Mouse (Mus musculus): Measurements from ENCODE around the gene Lhx4. TPM values are rescaled to one million over a fixed set of nuclear protein-coding genes. Genes with fewer than 3 reads are reported as not detected.

Gene Lhx4
- not detected in 2 replicates for total RNA-seq (2017)

- ATAC-seq (replicated peaks in 1 of 2; ENCODE audit: insufficient read depth in 1 of 2, low FRiP score in 2 of 2, low TSS enrichment in 1 of 2, low read depth in 1 of 2, poor library complexity in 2 of 2, severe bottlenecking in 2 of 2): no peak
Observed at GRCm38 (mm10) chr1:155751484-155752255, at the start of gene Lhx4. TSS of gene Lhx4 (minus strand) at chr1:155751684.

DNA sequence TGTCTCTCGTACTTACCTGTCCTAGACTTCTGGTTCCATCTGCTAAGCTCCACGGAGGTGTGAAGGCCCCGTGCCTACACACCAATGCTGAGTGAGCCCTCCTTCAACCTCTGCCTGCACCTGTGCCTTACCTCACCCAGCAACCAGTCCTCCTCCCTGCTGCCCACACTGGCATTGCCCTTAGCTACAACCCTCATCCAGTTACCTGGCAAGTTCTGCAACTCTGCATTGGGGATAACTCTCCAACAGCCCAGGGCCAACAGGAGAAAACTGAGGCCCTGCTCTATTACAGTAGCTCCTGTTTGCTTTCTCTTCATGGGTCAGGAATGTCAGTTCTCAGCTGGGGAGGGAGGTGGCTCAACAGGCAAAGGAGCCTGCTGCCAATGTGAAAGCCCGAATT lies 46.5 kb upstream of the Lhx4 start:
- no peak for ATAC-seq (replicated peaks in 1 of 2; ENCODE audit: insufficient read depth in 1 of 2, low FRiP score in 2 of 2, low TSS enrichment in 1 of 2, low read depth in 1 of 2, poor library complexity in 2 of 2, severe bottlenecking in 2 of 2)

DNA sequence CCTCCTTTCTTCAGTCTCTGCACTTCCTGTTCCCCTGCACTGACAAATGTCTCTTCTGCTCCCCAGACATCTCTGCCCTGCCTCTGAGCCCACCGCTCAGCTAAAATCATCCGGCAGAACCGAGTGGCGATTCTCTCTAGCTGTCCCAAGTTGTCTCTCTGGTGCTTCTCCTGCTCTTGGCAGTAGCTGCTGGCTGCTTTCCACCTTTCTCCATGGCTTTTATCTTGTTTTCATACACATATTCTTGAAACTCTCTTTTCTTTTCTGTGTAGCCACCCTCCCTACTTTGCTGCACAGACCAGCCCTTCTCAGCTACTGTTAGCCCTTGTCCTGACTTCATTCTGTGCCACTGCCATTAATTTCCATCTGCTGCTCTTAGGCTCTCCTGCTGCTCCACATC lies 45.9 kb upstream of the Lhx4 start:
- no peak for ATAC-seq (replicated peaks in 1 of 2; ENCODE audit: insufficient read depth in 1 of 2, low FRiP score in 2 of 2, low TSS enrichment in 1 of 2, low read depth in 1 of 2, poor library complexity in 2 of 2, severe bottlenecking in 2 of 2)

- ATAC-seq (replicated peaks in 1 of 2; ENCODE audit: insufficient read depth in 1 of 2, low FRiP score in 2 of 2, low TSS enrichment in 1 of 2, low read depth in 1 of 2, poor library complexity in 2 of 2, severe bottlenecking in 2 of 2): no peak
Observed at GRCm38 (mm10) chr1:155796757-155797405, 45.4 kb upstream of the Lhx4 start.

GRCm38 (mm10) chr1:155795791-155796233 lies 44.3 kb upstream of the Lhx4 start:
- ATAC-seq (replicated peaks in 1 of 2; ENCODE audit: insufficient read depth in 1 of 2, low FRiP score in 2 of 2, low TSS enrichment in 1 of 2, low read depth in 1 of 2, poor library complexity in 2 of 2, severe bottlenecking in 2 of 2): no peak

- ATAC-seq (replicated peaks in 1 of 2; ENCODE audit: insufficient read depth in 1 of 2, low FRiP score in 2 of 2, low TSS enrichment in 1 of 2, low read depth in 1 of 2, poor library complexity in 2 of 2, severe bottlenecking in 2 of 2): no peak
Observed at GRCm38 (mm10) chr1:155794855-155795254, 43.4 kb upstream of the Lhx4 start.

GRCm38 (mm10) chr1:155791919-155792318 lies 40.4 kb upstream of the Lhx4 start:
- peak in 1 of 2 experiments; percentile 43; a peak in 1 of 4 replicates for ATAC-seq (replicated peaks in 1 of 2; ENCODE audit: insufficient read depth in 1 of 2, low FRiP score in 2 of 2, low TSS enrichment in 1 of 2, low read depth in 1 of 2, poor library complexity in 2 of 2, severe bottlenecking in 2 of 2)

- no peak for ATAC-seq (replicated peaks in 1 of 2; ENCODE audit: insufficient read depth in 1 of 2, low FRiP score in 2 of 2, low TSS enrichment in 1 of 2, low read depth in 1 of 2, poor library complexity in 2 of 2, severe bottlenecking in 2 of 2)
Observed at GRCm38 (mm10) chr1:155790111-155790974, 38.9 kb upstream of the Lhx4 start.

DNA sequence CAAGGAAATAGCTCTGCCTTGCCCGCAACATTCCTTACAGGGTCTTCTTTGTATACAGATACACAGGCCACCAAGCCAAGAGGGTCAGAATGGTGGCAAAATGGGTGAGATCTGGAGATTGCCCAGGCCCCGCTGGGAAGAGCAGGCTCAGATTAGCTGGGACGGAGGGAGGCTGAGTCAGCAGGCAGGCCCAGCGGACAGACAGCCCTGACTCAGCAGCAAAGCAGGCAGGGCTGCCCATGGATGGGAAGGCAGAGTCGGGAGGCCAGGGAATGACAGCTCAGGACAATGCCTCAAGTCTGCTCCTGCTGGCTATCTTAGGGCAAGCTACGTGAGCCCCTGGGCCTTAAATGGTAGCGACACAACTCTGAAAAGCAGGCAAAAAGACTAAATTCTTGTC lies 34.4 kb upstream of the Lhx4 start:
- ATAC-seq (replicated peaks in 1 of 2; ENCODE audit: insufficient read depth in 1 of 2, low FRiP score in 2 of 2, low TSS enrichment in 1 of 2, low read depth in 1 of 2, poor library complexity in 2 of 2, severe bottlenecking in 2 of 2): no peak

GRCm38 (mm10) chr1:155784343-155785205 lies 33.1 kb upstream of the Lhx4 start:
- peak in 1 of 2 experiments; percentile 58; a peak in 2 of 4 replicates for ATAC-seq (replicated peaks in 1 of 2; ENCODE audit: insufficient read depth in 1 of 2, low FRiP score in 2 of 2, low TSS enrichment in 1 of 2, low read depth in 1 of 2, poor library complexity in 2 of 2, severe bottlenecking in 2 of 2)

GRCm38 (mm10) chr1:155782382-155782781 lies 30.9 kb upstream of the Lhx4 start:
- ATAC-seq (replicated peaks in 1 of 2; ENCODE audit: insufficient read depth in 1 of 2, low FRiP score in 2 of 2, low TSS enrichment in 1 of 2, low read depth in 1 of 2, poor library complexity in 2 of 2, severe bottlenecking in 2 of 2): peak in 1 of 2 experiments; percentile 4; a peak in 1 of 4 replicates

GRCm38 (mm10) chr1:155777641-155778625 lies 26.4 kb upstream of the Lhx4 start:
- ATAC-seq (replicated peaks in 1 of 2; ENCODE audit: insufficient read depth in 1 of 2, low FRiP score in 2 of 2, low TSS enrichment in 1 of 2, low read depth in 1 of 2, poor library complexity in 2 of 2, severe bottlenecking in 2 of 2): peak; percentile 38 to 59

- no peak for ATAC-seq (replicated peaks in 1 of 2; ENCODE audit: insufficient read depth in 1 of 2, low FRiP score in 2 of 2, low TSS enrichment in 1 of 2, low read depth in 1 of 2, poor library complexity in 2 of 2, severe bottlenecking in 2 of 2)
Observed at GRCm38 (mm10) chr1:155759167-155759566, 7.7 kb upstream of the Lhx4 start.

GRCm38 (mm10) chr1:155758711-155759110 lies 7.2 kb upstream of the Lhx4 start:
- no peak for ATAC-seq (replicated peaks in 1 of 2; ENCODE audit: insufficient read depth in 1 of 2, low FRiP score in 2 of 2, low TSS enrichment in 1 of 2, low read depth in 1 of 2, poor library complexity in 2 of 2, severe bottlenecking in 2 of 2)

DNA sequence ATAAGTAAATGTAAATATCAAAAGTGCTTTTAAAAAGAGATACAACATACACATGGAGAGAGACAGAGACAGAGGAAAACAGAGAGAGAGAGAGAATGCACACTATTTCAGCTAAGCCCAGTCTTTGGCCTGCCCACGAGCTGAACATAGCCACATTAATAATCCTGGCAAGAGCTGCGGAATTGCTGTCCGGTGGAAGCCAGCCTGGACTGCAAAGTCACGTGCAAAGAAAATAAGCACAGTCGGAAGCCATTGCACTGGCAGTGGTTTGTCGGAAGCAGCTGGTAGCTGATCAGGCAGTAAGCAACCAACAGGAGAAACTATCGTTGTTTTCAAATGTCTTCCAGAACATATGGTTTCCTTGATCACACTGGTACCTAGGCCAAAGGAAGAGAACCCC lies 6.1 kb upstream of the Lhx4 start:
- ATAC-seq (replicated peaks in 1 of 2; ENCODE audit: insufficient read depth in 1 of 2, low FRiP score in 2 of 2, low TSS enrichment in 1 of 2, low read depth in 1 of 2, poor library complexity in 2 of 2, severe bottlenecking in 2 of 2): no peak

DNA sequence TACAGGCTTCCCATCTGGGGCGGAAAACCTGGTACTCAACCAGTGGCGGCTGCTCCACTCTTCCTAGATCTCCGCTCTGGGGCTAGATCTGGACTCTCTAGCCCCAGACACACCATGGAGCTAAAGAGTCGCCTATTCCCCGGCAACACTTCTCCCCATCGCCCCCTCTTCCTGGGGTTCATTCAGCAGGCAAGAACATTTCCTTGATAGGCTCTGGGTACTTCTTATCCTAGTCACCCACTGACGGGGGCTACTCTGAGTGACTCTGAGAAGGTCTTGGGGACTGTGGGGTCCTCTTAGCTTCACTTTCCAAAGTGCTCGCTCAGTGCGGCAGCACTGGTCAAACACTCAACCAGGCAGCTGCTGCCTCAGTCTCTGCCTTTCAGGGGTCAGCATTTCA lies 1.9 kb upstream of the Lhx4 start:
- no peak for ATAC-seq (replicated peaks in 1 of 2; ENCODE audit: insufficient read depth in 1 of 2, low FRiP score in 2 of 2, low TSS enrichment in 1 of 2, low read depth in 1 of 2, poor library complexity in 2 of 2, severe bottlenecking in 2 of 2)

Data from hematopoietic stem cell, adult 5-6 weeks (primary cell).